Mouse (Mus musculus) olfactory bulb, adult 2 months (tissue): ENCODE measurements around the gene Slx4ip. TPM values are rescaled to one million over a fixed set of nuclear protein-coding genes. Genes with fewer than 3 reads are reported as not detected.

Experiments used
- H3K27ac ChIP-seq: fragments of 200-500 bp; 2 replicates; pipeline ENCODE4 v1.5.1; 2012; ENCODE audit warnings: low read depth, low read length; ENCODE audit not compliant: insufficient read depth
- H3K4me1 ChIP-seq: fragments of 200-500 bp; 2 replicates; pipeline ENCODE4 v1.6.1; 2012; ENCODE audit warnings: low read length; ENCODE audit not compliant: control insufficient read depth, insufficient read depth
- H3K4me3 ChIP-seq: fragments of 200-500 bp; 2 replicates; pipeline ENCODE4 v1.5.1; 2012; ENCODE audit warnings: mild to moderate bottlenecking, low read depth, low read length, moderate library complexity; ENCODE audit not compliant: insufficient read depth
- CTCF ChIP-seq: fragments of 200-500 bp; IDR thresholded peaks from 2 replicates; pipeline ENCODE4 v1.5.1; 2012; ENCODE audit warnings: low read depth, mild to moderate bottlenecking, low read length, moderate library complexity; ENCODE audit not compliant: insufficient read depth
- POLR2A ChIP-seq: fragments of 200-500 bp; IDR thresholded peaks from 2 replicates; pipeline ENCODE4 v1.6.1; 2012; ENCODE audit warnings: mild to moderate bottlenecking, low read depth, low read length, moderate library complexity; ENCODE audit not compliant: insufficient read depth
- WGBS: fragments of 180-500 bp; shearing (Covaris S2); methylation state at CpG from one replicate; pipeline ENCODE4 v1.1.7; 2018; 5-methylcytosine and 5-hydroxymethylcytosine counted together
- polyA plus RNA-seq: library from polyadenylated mRNA; stranded (reverse); fragments of >200 nt; gene quantifications from 2 replicates; pipeline ENCODE4 v1.2.4, GENCODE M21; 2012; ENCODE audit warnings: low replicate concordance; ENCODE audit not compliant: missing spikeins, insufficient read depth, insufficient read length

Gene Slx4ip
- polyA plus RNA-seq, 1 experiment = not detected

GRCm38 (mm10) chr2:136908596-136908995 lies 17.6 kb downstream of the Slx4ip start:
- Histone ChIP-seq H3K4me1 (no peaks in the 10 kb centered on the region), H3K27ac (no peak overlapping the region), H3K4me3 (no peak overlapping the region)
- TF ChIP-seq CTCF = no peak
- no peak for TF ChIP-seq POLR2A
- whole genome bisulfite sequencing = 95% methylated on average over 3 of the region's 3 CpGs

- no peak for TF ChIP-seq POLR2A
- TF ChIP-seq CTCF = no peak
- H3K4me3 ChIP-seq = no peak overlapping the region
- no peaks in the 10 kb centered on the region for H3K4me1 ChIP-seq
- 90% methylated on average over 2 of the region's 2 CpGs for WGBS
- no peak overlapping the region for H3K27ac ChIP-seq
Measured at GRCm38 (mm10) chr2:136909298-136909697, 18.3 kb downstream of the Slx4ip start.

GRCm38 (mm10) chr2:136911958-136912411 lies 21.0 kb downstream of the Slx4ip start:
- no peaks in the 10 kb centered on the region for H3K4me1 ChIP-seq
- TF ChIP-seq POLR2A (no peak), CTCF (no peak)
- no peak overlapping the region for H3K27ac ChIP-seq
- no peak overlapping the region for H3K4me3 ChIP-seq
- 30% methylated on average over 4 of the region's 4 CpGs for WGBS

GRCm38 (mm10) chr2:136913021-136913420 lies 22.0 kb downstream of the Slx4ip start:
- TF ChIP-seq POLR2A = no peak
- no peak for TF ChIP-seq CTCF
- Histone ChIP-seq H3K4me3 (no peak overlapping the region), H3K4me1 (no peaks in the 10 kb centered on the region), H3K27ac (no peak overlapping the region)
- 82% methylated on average over 3 of the region's 3 CpGs for WGBS

GRCm38 (mm10) chr2:136914334-136914902 lies 23.4 kb downstream of the Slx4ip start:
- H3K4me1 ChIP-seq = no peaks in the 10 kb centered on the region
- TF ChIP-seq CTCF (no peak), POLR2A (no peak)
- WGBS = 31% methylated on average over 3 of the region's 3 CpGs

GRCm38 (mm10) chr2:136919433-136919832 lies 28.4 kb downstream of the Slx4ip start:
- H3K27ac ChIP-seq = no peak overlapping the region
- H3K4me1 ChIP-seq = peaks cover 3% of the 10 kb centered on the region
- no peak overlapping the region for H3K4me3 ChIP-seq
- TF ChIP-seq POLR2A = no peak
- TF ChIP-seq CTCF = no peak
- WGBS = 97% methylated on average over 1 of the region's 1 CpGs

More at GRCm38 (mm10) chr2:136914334-136914902, 23.4 kb downstream of the Slx4ip start:
- H3K27ac ChIP-seq = no peak overlapping the region
- H3K4me3 ChIP-seq = no peak overlapping the region

GRCm38 (mm10) chr2:136920257-136920993 lies 29.4 kb downstream of the Slx4ip start:
- Histone ChIP-seq H3K27ac (no peak overlapping the region), H3K4me1 (peaks cover 3% of the 10 kb centered on the region), H3K4me3 (no peak overlapping the region)
- TF ChIP-seq POLR2A (no peak), CTCF (no peak)
- 94% methylated on average over 3 of the region's 3 CpGs for WGBS

- WGBS = 39% methylated on average over 4 of the region's 4 CpGs
- peaks cover 3% of the 10 kb centered on the region for H3K4me1 ChIP-seq
- TF ChIP-seq POLR2A = no peak
- TF ChIP-seq CTCF = no peak
- no peak overlapping the region for H3K4me3 ChIP-seq
- no peak overlapping the region for H3K27ac ChIP-seq
Measured at GRCm38 (mm10) chr2:136921003-136921408, 30.0 kb downstream of the Slx4ip start.

GRCm38 (mm10) chr2:136936391-136937288 lies 45.6 kb downstream of the Slx4ip start:
- Histone ChIP-seq H3K27ac (no peak overlapping the region), H3K4me3 (no peak overlapping the region), H3K4me1 (peaks cover 2% of the 10 kb centered on the region; the same call in 1 of the 2 replicates)
- WGBS = 93% methylated on average over 4 of the region's 4 CpGs
- TF ChIP-seq CTCF = no peak
- TF ChIP-seq POLR2A = no peak
